Mouse (Mus musculus): Measurements from ENCODE around the gene B3galt1. TPM values are rescaled to one million over a fixed set of nuclear protein-coding genes. Genes with fewer than 3 reads are reported as not detected.

B3galt1 gene
- polyA plus RNA-seq (2015; fragmentation: Nextera tagmentation; extraction: Ambion mirVana), result 2.7 and 2.9 TPM in 2 replicates

DNA sequence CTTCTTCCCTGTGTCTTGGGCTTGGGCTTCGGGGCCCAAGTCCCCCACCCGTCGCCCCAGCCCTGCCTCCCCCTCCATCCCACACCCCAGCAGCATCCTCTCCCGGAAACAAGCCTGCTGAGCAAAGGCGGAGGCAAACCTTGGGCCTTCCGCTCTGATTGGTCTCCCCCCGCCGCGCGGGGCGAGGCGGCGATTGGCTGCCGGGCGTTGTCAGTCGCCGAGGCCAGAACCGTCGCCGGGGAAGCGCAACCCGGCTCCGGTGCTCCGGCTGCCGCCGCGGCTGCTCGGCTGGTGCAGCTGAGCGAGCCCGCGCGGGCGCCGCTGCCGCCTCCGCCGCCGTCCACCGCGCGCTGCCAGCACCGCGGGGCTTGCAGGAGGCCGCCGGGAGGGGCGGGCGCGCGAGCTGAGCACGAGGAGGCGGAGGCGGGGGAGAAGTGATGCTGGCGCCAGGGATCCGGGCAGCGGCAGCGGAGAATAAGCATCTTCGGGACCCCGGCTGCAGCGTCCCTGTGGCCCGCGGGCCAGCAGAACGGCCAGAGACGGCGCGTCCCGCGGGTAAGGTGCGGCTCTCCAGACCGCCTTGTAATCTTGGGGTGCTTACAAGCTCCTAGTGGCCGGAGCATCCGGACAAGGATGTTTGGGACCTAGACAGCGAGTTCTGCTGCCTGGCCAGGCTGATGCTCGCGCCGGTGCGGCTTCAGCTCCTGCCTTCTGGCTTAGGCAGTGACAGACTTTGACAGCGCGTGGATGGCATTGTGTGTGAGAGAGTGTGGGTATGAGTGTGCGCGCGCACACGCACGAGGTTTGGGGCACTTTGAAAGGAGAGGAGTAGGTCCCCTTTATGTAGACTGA lies at the start of gene B3galt1:
TSS of gene B3galt1 (plus strand) at position 392 of the 852 bp plus-strand sequence.
- H3K4me3 ChIP-seq, result peak within 1 kb of the TSS; percentile 68
- H3K27ac ChIP-seq, result no peak within 1 kb of the TSS
- H3K27me3 ChIP-seq, result peaks cover 18% of the 10 kb centered on the region
- peak; percentile 97 for ATAC-seq (ENCODE audit: borderline replicate concordance, extremely low read depth, low FRiP score, low TSS enrichment)
- no peaks in the 10 kb centered on the region for H3K9me3 ChIP-seq
- H3K9ac ChIP-seq, result peak within 1 kb of the TSS; percentile 35
- peak within 1 kb of the TSS; percentile 96 for H3K4me2 ChIP-seq
- WGBS, result under 1% methylated on average over 77 of the region's 83 CpGs
- H3K4me1 ChIP-seq, result peaks cover 14% of the 10 kb centered on the region
- H3K36me3 ChIP-seq, result no peaks in the 10 kb centered on the region

DNA sequence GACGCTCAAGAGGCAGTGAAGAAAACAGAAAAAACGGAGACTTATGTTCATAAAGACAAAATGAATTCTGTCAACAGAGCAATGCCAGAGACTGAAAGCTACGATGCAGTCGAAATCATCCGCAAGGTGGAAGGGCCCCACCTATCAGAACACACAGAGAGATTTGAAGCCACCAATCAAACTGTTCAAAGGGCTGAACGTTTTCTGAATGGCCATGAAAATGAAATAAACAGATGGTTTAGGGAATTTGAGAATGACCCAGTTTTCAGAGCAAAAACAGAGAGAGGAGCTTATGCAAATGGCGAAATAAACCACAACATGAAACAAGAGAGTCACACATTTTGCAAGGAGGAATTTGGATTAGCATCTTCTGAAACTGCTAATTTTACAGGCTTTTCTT lies 49.3 kb upstream of the B3galt1 start:
- Histone ChIP-seq H3K9ac (no peak overlapping the region), H3K9me3 (no peaks in the 10 kb centered on the region), H3K27ac (no peak overlapping the region), H3K4me1 (no peaks in the 10 kb centered on the region), H3K4me3 (no peak overlapping the region), H3K4me2 (no peak overlapping the region), H3K36me3 (no peaks in the 10 kb centered on the region), H3K27me3 (no peaks in the 10 kb centered on the region)
- whole genome bisulfite sequencing, result 84% methylated on average over 7 of the region's 7 CpGs
- ATAC-seq (ENCODE audit: borderline replicate concordance, extremely low read depth, low FRiP score, low TSS enrichment), result no peak

DNA sequence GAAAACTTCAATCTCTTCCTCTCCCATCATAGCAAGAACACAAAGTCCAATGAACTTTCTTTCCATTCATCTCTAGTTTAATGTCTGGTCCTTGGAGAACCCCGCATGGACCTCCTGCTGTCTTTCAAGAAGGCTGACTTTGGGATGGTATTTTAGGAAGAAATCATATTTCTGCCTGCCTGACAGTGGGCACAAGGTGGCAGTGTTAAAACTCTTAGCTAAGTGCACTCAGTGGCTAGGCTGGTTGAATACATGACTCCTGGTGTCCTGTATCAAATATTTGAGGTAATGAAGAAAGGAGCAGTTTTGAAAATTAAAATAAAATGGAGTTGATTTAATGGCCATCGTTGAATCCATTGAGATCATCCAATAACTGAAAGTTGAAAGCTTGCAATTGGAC lies 30.3 kb upstream of the B3galt1 start:
- H3K36me3 ChIP-seq, result no peaks in the 10 kb centered on the region
- H3K4me3 ChIP-seq, result no peak overlapping the region
- H3K4me2 ChIP-seq, result no peak overlapping the region
- H3K9me3 ChIP-seq, result no peaks in the 10 kb centered on the region
- WGBS, result 87% methylated on average over 2 of the region's 2 CpGs
- no peak overlapping the region for H3K9ac ChIP-seq
- no peaks in the 10 kb centered on the region for H3K27me3 ChIP-seq
- H3K27ac ChIP-seq, result no peak overlapping the region
- ATAC-seq (ENCODE audit: borderline replicate concordance, extremely low read depth, low FRiP score, low TSS enrichment), result no peak
- no peaks in the 10 kb centered on the region for H3K4me1 ChIP-seq

DNA sequence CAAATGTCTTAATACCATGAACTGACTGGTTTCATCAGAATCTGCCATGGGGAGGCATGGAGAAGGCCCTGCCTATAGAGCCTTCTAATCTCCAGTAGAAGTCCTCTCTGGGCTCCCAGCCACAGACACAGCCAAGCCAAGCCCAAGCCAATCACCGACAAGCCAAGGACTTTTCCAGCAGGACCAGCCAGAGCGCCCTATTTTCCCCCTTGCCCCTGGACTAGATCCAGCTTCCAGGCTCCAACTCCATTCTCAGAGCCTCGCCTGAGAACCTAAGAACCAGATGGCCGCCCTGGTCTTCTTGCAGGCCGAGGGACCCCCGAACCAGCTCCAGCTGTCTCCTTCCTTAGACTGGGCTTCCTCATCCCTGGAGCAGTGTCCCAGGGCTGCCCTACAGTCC lies 26.2 kb upstream of the B3galt1 start:
- no peak for ATAC-seq (ENCODE audit: borderline replicate concordance, extremely low read depth, low FRiP score, low TSS enrichment)
- Histone ChIP-seq H3K27me3 (no peaks in the 10 kb centered on the region), H3K36me3 (no peaks in the 10 kb centered on the region), H3K4me1 (no peaks in the 10 kb centered on the region), H3K9ac (no peak overlapping the region), H3K4me3 (no peak overlapping the region), H3K9me3 (no peaks in the 10 kb centered on the region), H3K4me2 (no peak overlapping the region), H3K27ac (no peak overlapping the region)
- WGBS, result 87% methylated on average over 6 of the region's 6 CpGs

DNA sequence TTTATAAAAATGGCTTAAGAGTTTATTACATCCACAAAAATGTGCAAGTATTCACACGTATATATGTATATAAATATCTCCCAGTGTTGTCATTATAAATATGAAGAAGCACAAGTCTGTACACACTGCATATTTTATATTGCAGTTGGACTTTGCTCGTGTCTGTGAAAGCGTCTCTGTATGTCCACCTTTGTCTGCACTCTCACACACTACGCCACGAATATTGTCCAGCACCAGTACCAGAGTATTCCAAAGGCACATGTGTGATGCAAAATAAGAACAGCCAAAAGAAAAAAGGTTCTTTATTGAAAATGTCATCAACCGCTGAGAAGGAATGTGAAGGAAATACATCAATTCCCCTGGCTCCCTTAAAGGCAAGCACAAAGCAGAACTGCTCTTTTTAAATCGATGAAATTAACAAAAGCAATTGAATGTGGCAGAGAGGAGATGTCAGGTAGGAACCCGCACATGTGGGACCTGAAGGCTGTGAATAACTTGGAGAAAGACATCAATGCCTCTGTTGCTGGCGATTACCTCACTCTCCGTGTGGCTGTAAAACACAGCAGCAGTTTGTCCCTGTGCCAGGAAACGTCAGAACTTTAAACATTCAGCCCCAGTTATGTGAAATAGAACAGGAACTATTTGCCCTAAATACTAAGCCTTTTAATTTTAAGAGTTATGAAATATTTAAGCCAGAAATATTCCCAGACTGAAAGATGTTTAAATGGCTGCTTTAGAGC lies 23.5 kb upstream of the B3galt1 start:
- no peak overlapping the region for H3K9ac ChIP-seq
- H3K4me2 ChIP-seq, result no peak overlapping the region
- H3K9me3 ChIP-seq, result no peaks in the 10 kb centered on the region
- H3K36me3 ChIP-seq, result no peaks in the 10 kb centered on the region
- no peak for ATAC-seq (ENCODE audit: borderline replicate concordance, extremely low read depth, low FRiP score, low TSS enrichment)
- H3K27me3 ChIP-seq, result no peaks in the 10 kb centered on the region
- H3K4me3 ChIP-seq, result no peak overlapping the region
- no peaks in the 10 kb centered on the region for H3K4me1 ChIP-seq
- 58% methylated on average over 11 of the region's 11 CpGs for WGBS
- no peak overlapping the region for H3K27ac ChIP-seq

DNA sequence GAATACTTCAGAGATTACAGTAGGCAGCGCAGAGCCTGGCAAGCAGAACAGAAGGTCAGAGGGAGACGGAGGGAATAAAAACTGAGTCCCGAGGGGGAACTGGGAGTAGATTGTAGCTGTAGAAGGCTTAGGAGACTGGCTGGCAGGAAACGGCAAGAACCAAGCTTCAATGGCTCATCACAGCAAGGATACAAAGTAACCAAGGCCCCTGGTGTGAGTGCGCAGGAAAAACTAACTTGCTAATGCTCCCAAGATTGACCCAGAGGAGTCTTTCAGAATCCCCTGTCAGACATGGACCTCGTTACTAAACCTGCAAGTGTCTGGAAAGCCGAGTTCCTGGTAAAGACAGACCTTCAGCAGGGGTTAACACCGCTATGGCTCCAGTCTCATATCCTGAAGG lies 21.2 kb upstream of the B3galt1 start:
- no peak overlapping the region for H3K9ac ChIP-seq
- H3K27me3 ChIP-seq, result no peaks in the 10 kb centered on the region
- H3K4me1 ChIP-seq, result no peaks in the 10 kb centered on the region
- H3K9me3 ChIP-seq, result no peaks in the 10 kb centered on the region
- no peak overlapping the region for H3K27ac ChIP-seq
- WGBS, result 66% methylated on average over 8 of the region's 8 CpGs
- H3K4me3 ChIP-seq, result no peak overlapping the region
- no peak overlapping the region for H3K4me2 ChIP-seq
- no peaks in the 10 kb centered on the region for H3K36me3 ChIP-seq
- no peak for ATAC-seq (ENCODE audit: borderline replicate concordance, extremely low read depth, low FRiP score, low TSS enrichment)

DNA sequence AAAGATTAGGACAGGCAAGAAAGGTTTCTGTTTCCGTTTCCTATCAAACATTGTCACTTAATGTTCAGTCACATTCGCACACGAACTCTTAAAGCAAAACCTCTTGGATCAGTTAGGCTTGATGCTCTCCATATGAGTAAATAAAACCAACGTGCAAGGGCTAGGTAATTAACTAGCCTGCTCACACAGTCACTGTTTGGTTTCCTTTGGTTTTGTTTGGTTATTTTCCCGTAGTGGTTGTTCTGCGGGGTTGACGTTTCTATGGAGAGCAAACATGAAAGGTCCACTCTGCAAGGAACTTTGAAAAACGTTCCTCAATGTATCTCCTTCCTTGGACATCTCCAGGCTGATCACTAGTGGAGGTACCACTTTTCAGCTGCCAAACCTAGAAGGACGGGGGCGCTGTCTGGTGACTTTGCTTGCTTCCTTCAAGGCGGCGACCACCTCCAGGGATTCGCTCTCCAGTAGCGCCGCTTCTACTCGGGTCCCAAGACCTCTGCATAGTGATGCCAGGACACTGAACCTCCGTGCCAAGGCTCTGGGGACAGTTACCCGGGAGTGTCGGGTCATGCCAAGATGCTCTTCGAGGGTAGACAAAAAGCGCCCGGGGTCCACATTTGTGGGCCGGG lies 706 bp upstream of the B3galt1 start:
- Histone ChIP-seq H3K4me1 (peaks cover 14% of the 10 kb centered on the region), H3K27me3 (peaks cover 18% of the 10 kb centered on the region), H3K9me3 (no peaks in the 10 kb centered on the region), H3K36me3 (no peaks in the 10 kb centered on the region), H3K4me3 (peak overlapping the region; percentile 68), H3K4me2 (peak overlapping the region; percentile 96), H3K9ac (peak overlapping the region; percentile 35; the same call in 1 of the 2 replicates), H3K27ac (no peak overlapping the region)
- peak; percentile 68 for ATAC-seq (ENCODE audit: borderline replicate concordance, extremely low read depth, low FRiP score, low TSS enrichment)
- 1% methylated on average over 23 of the region's 23 CpGs for WGBS

DNA sequence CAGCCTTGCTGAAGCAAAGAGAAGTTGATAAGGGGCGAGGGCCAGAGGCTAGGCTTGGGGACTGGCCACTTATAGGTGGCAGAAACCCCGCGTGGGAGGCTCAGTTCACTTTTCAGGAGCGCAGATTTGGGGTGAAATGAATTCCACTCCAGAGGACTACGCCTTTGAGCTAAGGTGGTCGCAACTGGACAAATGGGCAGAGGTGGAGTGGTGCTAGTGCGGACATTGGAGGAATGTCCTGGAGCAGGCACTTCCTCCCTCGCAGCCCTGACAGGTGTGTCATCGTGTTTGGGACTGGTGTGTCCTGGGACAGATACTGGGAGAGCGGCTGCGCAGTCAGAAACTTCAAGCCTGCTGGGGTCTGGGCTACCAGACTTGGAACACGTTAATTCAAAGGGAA lies 895 bp downstream of the B3galt1 start:
- Histone ChIP-seq H3K9ac (peak overlapping the region; percentile 35; the same call in 1 of the 2 replicates), H3K4me1 (peaks cover 14% of the 10 kb centered on the region), H3K27me3 (peaks cover 18% of the 10 kb centered on the region), H3K4me2 (peak overlapping the region; percentile 96), H3K27ac (no peak overlapping the region), H3K36me3 (no peaks in the 10 kb centered on the region), H3K9me3 (no peaks in the 10 kb centered on the region), H3K4me3 (peak overlapping the region; percentile 68)
- no peak for ATAC-seq (ENCODE audit: borderline replicate concordance, extremely low read depth, low FRiP score, low TSS enrichment)
- 3% methylated on average over 12 of the region's 12 CpGs for WGBS

DNA sequence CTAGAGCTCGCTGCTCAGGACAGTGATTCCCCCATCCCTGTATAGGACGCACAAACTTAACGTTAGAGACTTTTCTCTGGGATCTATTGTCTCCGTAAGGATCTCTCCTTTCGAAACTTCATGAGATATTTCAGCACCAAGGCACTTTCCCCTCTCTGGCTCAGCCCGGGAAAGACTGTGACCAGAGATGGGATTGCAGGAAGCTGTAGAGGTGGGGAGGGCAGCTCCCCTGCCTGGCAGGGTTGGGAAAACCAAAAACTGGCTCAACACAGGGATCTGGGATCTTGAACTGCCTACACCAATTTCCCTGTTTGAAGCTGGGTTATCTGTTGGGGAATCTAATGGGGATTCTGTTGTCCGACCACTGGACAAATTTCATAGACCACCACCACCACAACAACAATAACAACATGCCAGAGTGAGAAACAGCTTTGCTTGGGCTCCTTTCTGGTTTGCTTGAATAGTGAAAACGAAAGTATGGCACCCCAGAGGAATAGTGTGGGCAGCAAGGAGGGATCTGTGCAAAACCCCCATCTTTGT lies 1.5 kb downstream of the B3galt1 start:
- ATAC-seq (ENCODE audit: borderline replicate concordance, extremely low read depth, low FRiP score, low TSS enrichment), result no peak
- Histone ChIP-seq H3K9me3 (no peaks in the 10 kb centered on the region), H3K36me3 (no peaks in the 10 kb centered on the region), H3K27me3 (peaks cover 18% of the 10 kb centered on the region), H3K4me3 (0 out of 2 replicates have a peak overlapping the region, but pooled peaks have one; percentile 68), H3K27ac (no peak overlapping the region), H3K9ac (no peak overlapping the region), H3K4me1 (peaks cover 14% of the 10 kb centered on the region), H3K4me2 (peak overlapping the region; percentile 96)
- WGBS, result 14% methylated on average over 8 of the region's 8 CpGs

DNA sequence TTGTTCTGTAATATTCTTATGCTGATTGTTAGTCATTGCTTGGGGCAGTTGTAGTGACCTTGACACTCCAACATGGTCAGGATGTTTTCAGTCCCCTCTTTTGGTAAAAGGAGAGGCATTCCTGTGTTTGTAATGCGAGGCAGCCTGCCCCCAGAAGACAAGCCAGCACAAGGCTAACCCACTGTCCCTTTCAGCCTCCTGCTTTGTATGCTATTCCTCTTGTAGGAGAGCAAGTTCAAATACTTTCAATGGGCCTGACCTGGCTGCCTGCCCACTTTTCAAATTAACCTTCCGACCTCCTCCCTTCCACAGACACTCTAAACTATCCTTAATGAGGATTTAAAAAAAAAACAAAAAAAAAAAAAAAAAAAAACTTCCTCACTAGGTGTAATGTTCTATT lies 11.0 kb downstream of the B3galt1 start:
- no peaks in the 10 kb centered on the region for H3K27me3 ChIP-seq
- no peak overlapping the region for H3K9ac ChIP-seq
- H3K27ac ChIP-seq, result no peak overlapping the region
- no peaks in the 10 kb centered on the region for H3K9me3 ChIP-seq
- H3K4me2 ChIP-seq, result no peak overlapping the region
- H3K36me3 ChIP-seq, result no peaks in the 10 kb centered on the region
- WGBS, result 33% methylated on average over 2 of the region's 2 CpGs
- no peak overlapping the region for H3K4me3 ChIP-seq
- no peak for ATAC-seq (ENCODE audit: borderline replicate concordance, extremely low read depth, low FRiP score, low TSS enrichment)
- H3K4me1 ChIP-seq, result no peaks in the 10 kb centered on the region

DNA sequence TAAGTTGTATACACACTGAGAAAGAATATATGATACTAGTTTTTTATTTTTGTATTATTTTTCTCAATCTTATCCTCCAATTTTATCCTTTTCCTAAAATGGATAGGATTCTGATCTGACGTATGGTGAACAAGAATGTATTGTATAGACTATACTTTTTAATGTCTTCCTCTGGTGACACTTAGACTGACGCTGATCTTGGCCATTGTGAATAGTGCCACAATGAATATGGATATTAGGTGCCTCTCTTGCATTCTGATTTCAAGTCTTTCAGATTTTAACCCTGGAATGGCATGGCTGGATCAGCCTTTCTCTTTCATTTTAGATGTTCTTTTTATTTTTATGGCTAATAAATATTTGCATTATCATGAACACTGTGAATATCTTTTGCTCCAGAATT lies 17.4 kb downstream of the B3galt1 start:
- H3K27ac ChIP-seq, result no peak overlapping the region
- H3K9ac ChIP-seq, result no peak overlapping the region
- no peaks in the 10 kb centered on the region for H3K9me3 ChIP-seq
- H3K4me2 ChIP-seq, result no peak overlapping the region
- no peaks in the 10 kb centered on the region for H3K4me1 ChIP-seq
- no peaks in the 10 kb centered on the region for H3K36me3 ChIP-seq
- WGBS, result 58% methylated on average over 2 of the region's 2 CpGs
- H3K27me3 ChIP-seq, result no peaks in the 10 kb centered on the region
- H3K4me3 ChIP-seq, result no peak overlapping the region
- ATAC-seq (ENCODE audit: borderline replicate concordance, extremely low read depth, low FRiP score, low TSS enrichment), result no peak

All from lung, embryonic 15.5 days (tissue).